Mouse (Mus musculus): ENCODE results near the gene Sec63. TPM values are rescaled to one million over a fixed set of nuclear protein-coding genes. Genes with fewer than 3 reads are reported as not detected.

Gene Sec63
- polyA plus RNA-seq (2015; fragmentation: Nextera tagmentation; extraction: Ambion mirVana) = 15.1 and 17.2 TPM in 2 replicates

DNA sequence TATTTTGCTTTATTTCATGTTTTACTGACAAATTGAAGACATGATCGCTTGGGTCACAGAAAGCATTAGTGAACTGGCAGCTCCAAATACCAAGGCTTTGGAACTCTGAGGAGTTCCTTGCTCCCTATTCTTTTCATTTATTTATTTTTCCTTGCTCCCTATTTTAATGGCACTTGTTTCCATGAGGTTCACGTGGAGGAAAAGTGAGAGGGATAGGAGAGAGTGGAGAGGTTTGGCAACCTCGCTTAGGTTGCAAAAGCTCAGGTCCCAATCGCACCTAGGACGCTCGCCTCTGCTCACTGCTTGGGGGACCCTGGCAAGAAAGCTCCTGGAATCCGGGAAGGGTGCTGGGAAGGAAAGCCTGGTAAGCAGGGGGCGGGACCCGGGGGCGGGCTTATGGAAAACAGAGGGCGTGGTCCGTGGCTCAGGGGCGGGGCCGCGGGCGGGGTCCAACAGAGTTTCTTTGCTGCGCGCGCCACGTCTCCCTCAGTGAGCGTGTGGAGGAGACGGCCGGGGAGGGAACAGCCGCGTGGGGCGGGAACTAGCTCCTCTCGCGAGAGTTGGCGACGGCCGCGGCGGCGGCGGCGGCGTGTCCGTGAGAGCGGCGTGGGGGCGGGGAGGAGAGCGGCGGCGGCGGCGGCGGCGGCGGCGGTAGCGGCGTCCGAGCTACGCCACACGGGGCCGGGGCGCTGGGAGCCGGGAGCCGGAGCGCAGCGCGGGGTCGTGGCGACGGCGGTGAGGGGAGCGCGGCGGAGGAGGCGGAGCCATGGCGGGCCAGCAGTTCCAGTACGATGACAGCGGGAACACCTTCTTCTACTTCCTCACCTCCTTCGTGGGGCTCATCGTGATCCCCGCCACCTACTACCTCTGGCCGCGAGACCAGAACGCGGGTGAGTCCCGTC, at the start of gene Sec63:
TSS of gene Sec63 (plus strand) at position 498 of the 902 bp plus-strand sequence.
- peak within 1 kb of the TSS; percentile 96 for H3K9ac ChIP-seq (replicated peaks; ENCODE audit: low read depth)
- 2% methylated on average over 25 of the region's 81 CpGs for WGBS
- peaks cover 4% of the 10 kb centered on the region; the same call in 1 of the 2 replicates for H3K4me1 ChIP-seq (ENCODE audit: insufficient read depth, low read depth, low read length)
- H3K4me2 ChIP-seq (replicated peaks; ENCODE audit: low read depth, low read length) = peak within 1 kb of the TSS; percentile 69
- TF ChIP-seq EP300 (IDR thresholded peaks at IDR 0.05) (no peak), CTCF (IDR thresholded peaks at IDR 0.05) (no peak)
- H3K27me3 ChIP-seq (replicated peaks; ENCODE audit: insufficient read depth, low read length) = no peaks in the 10 kb centered on the region
- no peaks in the 10 kb centered on the region for H3K9me3 ChIP-seq (ENCODE audit: low read length)
- peak within 1 kb of the TSS; percentile 97 for H3K4me3 ChIP-seq (ENCODE audit: low read depth, low read length)
- no peaks in the 10 kb centered on the region for H3K36me3 ChIP-seq (ENCODE audit: insufficient read depth, low read length)
- H3K27ac ChIP-seq (ENCODE audit: low read length) = peak within 1 kb of the TSS; percentile 95
- ATAC-seq (peak; percentile 97), DNase-seq (ENCODE audit: low spot score) (peak; percentile 99)

DNA sequence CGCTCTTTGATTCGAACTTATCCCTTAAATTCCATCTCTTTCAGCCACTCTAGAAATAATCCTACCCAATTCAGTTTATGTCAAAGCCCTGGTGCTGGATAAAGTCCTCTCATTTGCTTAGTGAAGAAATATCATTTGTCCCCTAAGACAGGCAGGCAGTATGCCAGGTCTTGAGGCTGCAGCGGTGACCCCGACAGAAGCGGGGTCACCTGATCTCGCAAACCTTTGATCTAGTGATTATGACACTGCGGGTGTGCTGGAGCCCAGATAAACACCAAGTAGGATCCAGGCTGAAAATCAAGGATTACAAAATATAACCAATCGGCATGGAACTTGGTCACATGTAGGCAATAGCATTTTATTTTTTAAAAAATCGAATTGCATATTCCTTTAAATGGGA, 46.6 kb upstream of the Sec63 start:
- Histone ChIP-seq H3K9ac (replicated peaks; ENCODE audit: low read depth) (no peak overlapping the region), H3K4me3 (ENCODE audit: low read depth, low read length) (0 out of 2 replicates have a peak overlapping the region, but pooled peaks have one; percentile 2), H3K9me3 (ENCODE audit: low read length) (no peaks in the 10 kb centered on the region), H3K4me2 (replicated peaks; ENCODE audit: low read depth, low read length) (peak overlapping the region; percentile 49; the same call in 1 of the 2 replicates), H3K27me3 (replicated peaks; ENCODE audit: insufficient read depth, low read length) (no peaks in the 10 kb centered on the region), H3K27ac (ENCODE audit: low read length) (no peak overlapping the region), H3K4me1 (ENCODE audit: insufficient read depth, low read depth, low read length) (0 out of 2 replicates have a peak, but pooled peaks cover 3% of the 10 kb centered on the region), H3K36me3 (ENCODE audit: insufficient read depth, low read length) (no peaks in the 10 kb centered on the region)
- ATAC-seq (no peak), DNase-seq (ENCODE audit: low spot score) (peak; percentile 6)
- 15% methylated on average over 9 of the region's 9 CpGs for WGBS
- TF ChIP-seq EP300 (IDR thresholded peaks at IDR 0.05) = no peak
- no peak for TF ChIP-seq CTCF (IDR thresholded peaks at IDR 0.05)

DNA sequence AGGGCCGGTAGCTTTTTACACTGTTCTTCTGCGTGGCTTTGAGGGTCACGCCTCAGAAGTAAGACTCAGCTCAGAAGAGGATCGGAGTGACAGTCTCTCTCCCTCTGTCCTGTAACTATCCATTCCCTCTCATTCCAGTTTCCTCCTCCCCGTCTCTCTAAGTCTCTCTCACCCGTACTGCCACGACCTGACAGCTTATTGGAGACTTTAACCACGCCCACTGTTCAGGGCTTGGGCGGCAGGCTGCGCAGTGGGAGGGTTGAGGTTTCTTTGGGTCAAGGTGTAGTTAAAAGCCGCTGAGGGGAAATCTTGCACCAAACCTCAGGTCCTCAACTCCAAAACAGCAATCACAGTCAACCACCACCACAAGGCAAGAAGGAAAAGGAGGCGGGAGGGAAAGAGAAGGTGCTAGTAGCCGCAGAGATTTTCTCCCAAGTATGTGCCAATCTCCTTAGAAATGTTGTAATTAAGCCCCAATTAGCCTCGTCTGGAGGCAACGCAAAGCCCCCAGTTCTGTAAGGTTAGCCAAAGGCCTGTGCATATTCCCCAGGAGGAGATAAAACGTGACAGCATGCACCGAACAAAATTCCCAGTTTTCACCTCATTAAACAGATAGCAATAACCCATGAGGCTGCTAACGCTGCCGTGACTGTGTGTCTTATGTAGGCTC, 45.8 kb upstream of the Sec63 start:
- Histone ChIP-seq H3K4me1 (ENCODE audit: insufficient read depth, low read depth, low read length) (0 out of 2 replicates have a peak, but pooled peaks cover 3% of the 10 kb centered on the region), H3K27me3 (replicated peaks; ENCODE audit: insufficient read depth, low read length) (no peaks in the 10 kb centered on the region), H3K4me3 (ENCODE audit: low read depth, low read length) (0 out of 2 replicates have a peak overlapping the region, but pooled peaks have one; percentile 2), H3K36me3 (ENCODE audit: insufficient read depth, low read length) (no peaks in the 10 kb centered on the region), H3K27ac (ENCODE audit: low read length) (no peak overlapping the region), H3K9me3 (ENCODE audit: low read length) (no peaks in the 10 kb centered on the region), H3K9ac (replicated peaks; ENCODE audit: low read depth) (no peak overlapping the region), H3K4me2 (replicated peaks; ENCODE audit: low read depth, low read length) (peak overlapping the region; percentile 49)
- ATAC-seq = no peak
- TF ChIP-seq EP300 (IDR thresholded peaks at IDR 0.05) (no peak), CTCF (IDR thresholded peaks at IDR 0.05) (no peak)
- DNase-seq (ENCODE audit: low spot score) = peak; percentile 40
- 21% methylated on average over 19 of the region's 19 CpGs for WGBS

GRCm38 (mm10) chr10:42722116-42722515, 39.2 kb upstream of the Sec63 start:
- TF ChIP-seq EP300 (IDR thresholded peaks at IDR 0.05) (no peak), CTCF (IDR thresholded peaks at IDR 0.05) (no peak)
- Histone ChIP-seq H3K4me1 (ENCODE audit: insufficient read depth, low read depth, low read length) (no peaks in the 10 kb centered on the region), H3K4me3 (ENCODE audit: low read depth, low read length) (no peak overlapping the region), H3K36me3 (ENCODE audit: insufficient read depth, low read length) (no peaks in the 10 kb centered on the region), H3K27ac (ENCODE audit: low read length) (no peak overlapping the region), H3K9me3 (ENCODE audit: low read length) (no peaks in the 10 kb centered on the region), H3K9ac (replicated peaks; ENCODE audit: low read depth) (no peak overlapping the region), H3K27me3 (replicated peaks; ENCODE audit: insufficient read depth, low read length) (no peaks in the 10 kb centered on the region), H3K4me2 (replicated peaks; ENCODE audit: low read depth, low read length) (no peak overlapping the region)
- no peak for ATAC-seq
- 92% methylated on average over 5 of the region's 5 CpGs for WGBS
- DNase-seq (ENCODE audit: low spot score) = no peak

GRCm38 (mm10) chr10:42723275-42724232, 37.7 kb upstream of the Sec63 start:
- TF ChIP-seq EP300 (IDR thresholded peaks at IDR 0.05) (no peak), CTCF (IDR thresholded peaks at IDR 0.05) (no peak)
- H3K27ac ChIP-seq (ENCODE audit: low read length) = no peak overlapping the region
- no peaks in the 10 kb centered on the region for H3K27me3 ChIP-seq (replicated peaks; ENCODE audit: insufficient read depth, low read length)
- H3K36me3 ChIP-seq (ENCODE audit: insufficient read depth, low read length) = no peaks in the 10 kb centered on the region
- no peaks in the 10 kb centered on the region for H3K9me3 ChIP-seq (ENCODE audit: low read length)
- DNase-seq (ENCODE audit: low spot score) = no peak
- no peak overlapping the region for H3K4me3 ChIP-seq (ENCODE audit: low read depth, low read length)
- ATAC-seq = no peak
- no peak overlapping the region for H3K4me2 ChIP-seq (replicated peaks; ENCODE audit: low read depth, low read length)
- no peak overlapping the region for H3K9ac ChIP-seq (replicated peaks; ENCODE audit: low read depth)
- no peaks in the 10 kb centered on the region for H3K4me1 ChIP-seq (ENCODE audit: insufficient read depth, low read depth, low read length)
- 77% methylated on average over 13 of the region's 13 CpGs for WGBS
